Comparison of ENCODE assay signal across 7 mouse cellular contexts in the genomic region with DNA sequence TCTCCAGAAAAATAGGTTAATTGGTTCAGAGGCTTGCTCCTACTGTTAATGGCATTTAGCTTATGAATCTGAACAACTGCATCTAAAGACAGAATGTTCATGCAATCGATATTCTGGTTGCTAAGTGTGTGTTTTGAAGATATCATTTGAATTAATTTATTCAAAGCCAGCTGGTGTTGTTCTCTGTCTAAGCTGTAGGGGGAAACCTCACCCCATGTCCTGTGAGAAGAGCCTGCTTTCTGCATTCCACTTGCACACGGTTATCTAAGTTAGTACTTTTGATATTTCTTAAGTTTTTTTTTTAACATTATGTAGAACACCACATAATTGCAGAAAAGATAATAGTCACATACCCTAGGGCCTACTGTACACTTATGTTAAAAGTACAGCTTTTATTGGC.
DNase-seq lines count a peak whose midpoint lies in the region; ATAC-seq and TF ChIP-seq lines count a peak whose summit lies in the region.

No protein-coding gene starts in this region.

- no peaks in the 10 kb centered on the region for H3K4me1 ChIP-seq in hindbrain, embryonic 14.5 days (replicated peaks; ENCODE audit: control insufficient read depth, insufficient read depth, low read length)
- no peaks in the 10 kb centered on the region for H3K4me1 ChIP-seq in hindbrain, embryonic 10.5 days (replicated peaks)
- peaks cover 1% of the 10 kb centered on the region; the same call in 1 of the 2 replicates for H3K4me1 ChIP-seq in cortical plate, adult 2 months (ENCODE audit: control insufficient read depth, insufficient read depth, low read length)

- no peaks in the 10 kb centered on the region for H3K27me3 ChIP-seq in hindbrain, embryonic 14.5 days (ENCODE audit: control insufficient read depth, insufficient read depth, low read length)
- no peaks in the 10 kb centered on the region for H3K27me3 ChIP-seq in hindbrain, embryonic 10.5 days (ENCODE audit: insufficient read depth, poor library complexity, severe bottlenecking)

- ATAC-seq in hindbrain, embryonic 14.5 days (ENCODE audit: low FRiP score) = no peak

- no peaks in the 10 kb centered on the region for H3K9me3 ChIP-seq in hindbrain, embryonic 14.5 days (ENCODE audit: control insufficient read depth, low read length)
- H3K9me3 ChIP-seq in hindbrain, embryonic 10.5 days = no peaks in the 10 kb centered on the region

- 29% methylated on average over 2 of the region's 2 CpGs for WGBS in hindbrain, embryonic 14.5 days
- 43% methylated on average over 2 of the region's 2 CpGs for whole genome bisulfite sequencing in hindbrain, embryonic 10.5 days

- TF ChIP-seq POLR2A in cortical plate, adult 2 months (IDR thresholded peaks at IDR 0.05; ENCODE audit: extremely low read depth, insufficient read depth, low read length) = no peak

- H3K4me2 ChIP-seq in hindbrain, embryonic 14.5 days (replicated peaks) = no peak overlapping the region

- H3K27ac ChIP-seq in hindbrain, embryonic 14.5 days = no peak overlapping the region
- no peak overlapping the region for H3K27ac ChIP-seq in hindbrain, embryonic 10.5 days
- no peak overlapping the region for H3K27ac ChIP-seq in cortical plate, adult 2 months (ENCODE audit: insufficient read depth, low read length)

- DNase-seq in hindbrain, embryonic 14.5 days (ENCODE audit: low spot score) = peak; percentile 82
- no peak for DNase-seq in hindbrain, embryonic 10.5 days (ENCODE audit: low spot score)
- DNase-seq in MN1 (ENCODE audit: low spot score) = peak; percentile 9
- DNase-seq in layer of hippocampus, postnatal 10 days (ENCODE audit: low spot score in 2 of 2) = peak; percentile 53 to 65
- peak; percentile 42 for DNase-seq in right cerebral cortex, postnatal 14 days
- DNase-seq in adrenal gland, postnatal 4 days (ENCODE audit: low spot score in 2 of 2) = no peak

- no peaks in the 10 kb centered on the region for H3K36me3 ChIP-seq in hindbrain, embryonic 14.5 days (replicated peaks; ENCODE audit: control insufficient read depth, insufficient read depth)
- H3K36me3 ChIP-seq in hindbrain, embryonic 10.5 days = no peaks in the 10 kb centered on the region

- TF ChIP-seq CTCF in cortical plate, adult 2 months (IDR thresholded peaks at IDR 0.05; ENCODE audit: extremely low read depth, insufficient read depth, low read length) = peak; percentile 90

- H3K4me3 ChIP-seq in hindbrain, embryonic 14.5 days (replicated peaks; ENCODE audit: low read length) = no peak overlapping the region
- no peak overlapping the region for H3K4me3 ChIP-seq in hindbrain, embryonic 10.5 days
- no peak overlapping the region for H3K4me3 ChIP-seq in cortical plate, adult 2 months (ENCODE audit: insufficient read depth, low read length)

- H3K9ac ChIP-seq in hindbrain, embryonic 14.5 days = no peak overlapping the region

Comparison
In these comparisons a context has a peak if more than half of its experiments do, and no peak if none do; other contexts are left out.
1. DNase-seq: peak in hindbrain, embryonic 14.5 days (single experiment), MN1 (single experiment), layer of hippocampus, postnatal 10 days (2 of 2) and right cerebral cortex, postnatal 14 days (single experiment); none in hindbrain, embryonic 10.5 days (single experiment) and adrenal gland, postnatal 4 days (0 of 2).